Mouse (Mus musculus) erythroid progenitor cell, adult 5-6 weeks (primary cell): ENCODE results near the gene Pde1c. TPM values are rescaled to one million over a fixed set of nuclear protein-coding genes. Genes with fewer than 3 reads are reported as not detected.

Experiments
- ATAC-seq: replicated peaks from 2 replicates; pipeline ENCODE4 v1.8.0; 2016; ENCODE audit warnings: moderate number of reproducible peaks, mild to moderate bottlenecking, moderate TSS enrichment, inconsistent platforms; ENCODE audit not compliant: poor library complexity, low FRiP score, severe bottlenecking
- total RNA-seq, 2 experiments: library from RNA; stranded (forward) in 1 of 2; stranded (reverse) in 1 of 2; fragments of 150-400 nt in 1 of 2; fragments of 186-747, 209-891 nt in 1 of 2; gene quantifications; 2 replicates each; pipeline versions ENCODE4 v1.2.3 to v1.2.4; 2015 to 2017; ENCODE audit warnings: low replicate concordance in 2 of 2

Gene Pde1c
- total RNA-seq, 2 experiments from 2014 or later, result 0.30 TPM; not detected in 1

GRCm38 (mm10) chr6:56158217-56158616, 410.7 kb downstream of the Pde1c start:
- ATAC-seq, result no peak

GRCm38 (mm10) chr6:56156836-56157235, 412.1 kb downstream of the Pde1c start:
- no peak for ATAC-seq

GRCm38 (mm10) chr6:56130493-56131159, 438.3 kb downstream of the Pde1c start:
- ATAC-seq, result no peak

- ATAC-seq, result no peak
Measured at GRCm38 (mm10) chr6:56099520-56100101, 469.3 kb downstream of the Pde1c start.

- no peak for ATAC-seq
Measured at GRCm38 (mm10) chr6:56098427-56098826, 470.5 kb downstream of the Pde1c start.

- no peak for ATAC-seq
Measured at GRCm38 (mm10) chr6:56076378-56076805, 492.5 kb downstream of the Pde1c start.

GRCm38 (mm10) chr6:56068516-56068915, 500.4 kb downstream of the Pde1c start:
- ATAC-seq, result no peak

GRCm38 (mm10) chr6:56066632-56067282, 502.1 kb downstream of the Pde1c start:
- ATAC-seq, result no peak

- ATAC-seq, result no peak
Measured at GRCm38 (mm10) chr6:56063736-56064135, 505.2 kb downstream of the Pde1c start.

- no peak for ATAC-seq
Measured at GRCm38 (mm10) chr6:56049104-56049503, 519.8 kb downstream of the Pde1c start.

- no peak for ATAC-seq
Measured at GRCm38 (mm10) chr6:56048580-56048979, 520.3 kb downstream of the Pde1c start.

- ATAC-seq, result no peak
Measured at GRCm38 (mm10) chr6:56044716-56045115, 524.2 kb downstream of the Pde1c start.

GRCm38 (mm10) chr6:56044270-56044669, 524.6 kb downstream of the Pde1c start:
- no peak for ATAC-seq

- ATAC-seq, result no peak
Measured at GRCm38 (mm10) chr6:56039476-56040055, 529.3 kb downstream of the Pde1c start.

- ATAC-seq, result no peak
Measured at GRCm38 (mm10) chr6:56035054-56035453, 533.8 kb downstream of the Pde1c start.

- ATAC-seq, result no peak
Measured at GRCm38 (mm10) chr6:56032231-56032630, 536.7 kb downstream of the Pde1c start.

GRCm38 (mm10) chr6:56029986-56030385, 538.9 kb downstream of the Pde1c start:
- no peak for ATAC-seq

GRCm38 (mm10) chr6:56027966-56028365, 540.9 kb downstream of the Pde1c start:
- no peak for ATAC-seq

GRCm38 (mm10) chr6:56027318-56027717, 541.6 kb downstream of the Pde1c start:
- ATAC-seq, result no peak

- no peak for ATAC-seq
Measured at GRCm38 (mm10) chr6:56025533-56025932, 543.4 kb downstream of the Pde1c start.
